Mouse (Mus musculus) adrenal gland, postnatal 36 days (tissue): Measurements from ENCODE around the gene 1700013F07Rik. TPM values are rescaled to one million over a fixed set of nuclear protein-coding genes. Genes with fewer than 3 reads are reported as not detected.

Experiments
- microRNA-seq: library from miRNA; unstranded; fragments of <30 nt; microRNA quantifications from one replicate; pipeline ENCODE4 v1.2.0, GENCODE M21; 2021
- total RNA-seq, 2 experiments: library from RNA; stranded (reverse); gene quantifications; 2 replicates each; pipeline ENCODE4 v1.2.3; 2021

Gene 1700013F07Rik
- total RNA-seq, 2 experiments from 2014 or later = not detected

Small RNAs within 50 kb of the gene (microRNA-seq; reads per million reads assigned to microRNA genes)
- not detected for gene Gm22860

Other genes starting within 250 kb of the 1700013F07Rik start
- gene Mybphl, start 169.2 kb upstream of the 1700013F07Rik start, total RNA-seq = not detected
- gene Psrc1, start 150.3 kb upstream of the 1700013F07Rik start, total RNA-seq = 1 to 10 TPM; 1.0 to 1.6 TPM
- gene Celsr2, start 118.6 kb upstream of the 1700013F07Rik start, total RNA-seq = 1 to 10 TPM; 5.6 to 8.1 TPM
- gene Sars, start 88.9 kb upstream of the 1700013F07Rik start, total RNA-seq = 100 to 1,000 TPM; 185 to 210 TPM
- 1 to 10 TPM; 1.7 to 5.3 TPM for gene 5330417C22Rik, start 2.4 kb downstream of the 1700013F07Rik start, total RNA-seq
- gene Tmem167b, start 28.3 kb downstream of the 1700013F07Rik start, total RNA-seq = 10 to 100 TPM; 55.1 to 65.9 TPM
- gene Taf13, start 37.5 kb downstream of the 1700013F07Rik start, total RNA-seq = 10 to 100 TPM; 29.2 to 36.0 TPM
- gene Wdr47, start 57.1 kb downstream of the 1700013F07Rik start, total RNA-seq = 10 to 100 TPM in 1 of 2 experiments, 1 to 10 TPM in 1; 8.0 to 12.3 TPM
- gene Clcc1, start 119.8 kb downstream of the 1700013F07Rik start, total RNA-seq = 10 to 100 TPM; 35.9 to 41.7 TPM
- gene Gpsm2, start 188.2 kb downstream of the 1700013F07Rik start, total RNA-seq = 1 to 10 TPM; 3.3 to 3.6 TPM
- not detected for gene Aknad1, start 205.5 kb downstream of the 1700013F07Rik start, total RNA-seq